ENCODE assay signal across 23 mouse cellular contexts in the genomic region with DNA sequence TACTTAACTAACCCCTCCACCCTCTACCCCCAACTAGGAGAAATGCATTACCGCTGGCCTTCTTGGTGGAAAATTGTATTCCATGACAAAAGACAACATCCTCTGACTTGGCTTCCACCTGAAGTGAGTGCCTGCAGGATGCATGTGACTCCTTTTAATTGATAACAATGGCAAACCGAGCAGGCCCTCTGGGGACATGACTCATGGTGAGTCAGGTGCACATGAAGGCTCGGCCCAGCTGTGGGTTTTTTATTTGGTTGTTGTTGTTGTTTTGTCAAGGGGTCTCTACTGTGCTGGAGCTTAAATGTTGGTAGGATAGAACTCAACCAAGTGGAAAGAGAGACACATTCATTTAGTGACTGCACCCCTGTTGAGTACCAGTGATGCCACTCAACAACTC.
A peak's percentile ranks its signal among the peaks of the same experiment; 100 is the strongest.
DNase-seq lines count a peak whose midpoint lies in the region; ATAC-seq and TF ChIP-seq lines count a peak whose summit lies in the region.
"Had no signal": no experiment of that assay in that cellular context is flagged by ENCODE, and none has a peak within 500 bp of the region (broad histone marks: within the 10 kb centered on the region; RNA-seq: fewer than 3 reads in every experiment).

No protein-coding gene starts in this region.

- no peaks in the 10 kb centered on the region for H3K4me1 ChIP-seq in heart, embryonic 12.5 days (replicated peaks)
- peaks cover 18 to 47% of the 10 kb centered on the region in 2 experiments for H3K4me1 ChIP-seq in CH12.LX (ENCODE audit: control insufficient read depth in 1 of 2, insufficient read depth in 2 of 2)
- no peaks in the 10 kb centered on the region for H3K4me1 ChIP-seq in forebrain, embryonic 16.5 days (replicated peaks; ENCODE audit: control insufficient read depth, insufficient read depth, low read length)
- H3K4me1 ChIP-seq: embryonic facial prominence, embryonic 15.5 days; hindbrain, embryonic 12.5 days; midbrain, embryonic 13.5 days; neural tube, embryonic 12.5 days had no signal

- TF ChIP-seq EP300 in CH12.LX (IDR thresholded peaks at IDR 0.05; ENCODE audit: low read length) = no peak

- no peak for TF ChIP-seq POLR2A in CH12.LX (IDR thresholded peaks at IDR 0.05; ENCODE audit: low read depth, low read length)

- H3K36me3 ChIP-seq in heart, embryonic 12.5 days = no peaks in the 10 kb centered on the region
- H3K36me3 ChIP-seq in CH12.LX (replicated peaks in 1 of 2; ENCODE audit: control insufficient read depth in 1 of 2, insufficient read depth in 1 of 2, low read length in 1 of 2) = no peaks in the 10 kb centered on the region
- no peaks in the 10 kb centered on the region for H3K36me3 ChIP-seq in forebrain, embryonic 16.5 days (ENCODE audit: control insufficient read depth, insufficient read depth)
- H3K36me3 ChIP-seq: embryonic facial prominence, embryonic 15.5 days; heart, embryonic 13.5 days; hindbrain, embryonic 12.5 days; midbrain, embryonic 13.5 days; neural tube, embryonic 12.5 days had no signal

- peak; percentile 18 for DNase-seq in heart, postnatal 4 days
- DNase-seq in CH12.LX (ENCODE audit: extremely low read depth) = peak; percentile 43
- DNase-seq in R1 (ENCODE audit: low read depth, low spot score) = peak; percentile 10
- DNase-seq in lung, postnatal 36 days = no peak
- no peak for DNase-seq in cerebellum, adult 9-11 months
- DNase-seq: adrenal gland, postnatal 10 days; cerebellum, adult 9-10 months; forebrain, postnatal 0 days; kidney, postnatal 36 days; layer of hippocampus, adult 9-11 months; lung, embryonic 14.5 days; right cerebral cortex, postnatal 14 days had no signal

- no peak overlapping the region for H3K4me3 ChIP-seq in heart, embryonic 12.5 days
- H3K4me3 ChIP-seq in CH12.LX (replicated peaks in 1 of 3; ENCODE audit: low read depth in 2 of 3, low read length in 2 of 3, poor library complexity in 1 of 3) = no peak overlapping the region
- no peak overlapping the region for H3K4me3 ChIP-seq in forebrain, embryonic 16.5 days (replicated peaks; ENCODE audit: low read length)
- H3K4me3 ChIP-seq: embryonic facial prominence, embryonic 15.5 days; heart, embryonic 13.5 days; hindbrain, embryonic 12.5 days; left cerebral cortex, adult 2 months; megakaryocyte, embryonic 14.5 days; midbrain, embryonic 13.5 days; neural tube, embryonic 12.5 days had no signal

- H3K79me2 ChIP-seq in CH12.LX (replicated peaks; ENCODE audit: control insufficient read depth, extremely low read depth, insufficient read depth, poor library complexity, severe bottlenecking) = no peaks in the 10 kb centered on the region

- H3K27me3 ChIP-seq in heart, embryonic 12.5 days (replicated peaks) = no peaks in the 10 kb centered on the region
- H3K27me3 ChIP-seq in CH12.LX (replicated peaks) = peaks cover 1% of the 10 kb centered on the region
- no peaks in the 10 kb centered on the region for H3K27me3 ChIP-seq in forebrain, embryonic 16.5 days (replicated peaks; ENCODE audit: control insufficient read depth, insufficient read depth, low read length)
- H3K27me3 ChIP-seq: embryonic facial prominence, embryonic 15.5 days; heart, embryonic 13.5 days; hindbrain, embryonic 12.5 days; midbrain, embryonic 13.5 days; neural tube, embryonic 12.5 days had no signal

- ATAC-seq in heart, embryonic 12.5 days (ENCODE audit: insufficient number of reproducible peaks, low FRiP score) = no peak
- ATAC-seq in forebrain, embryonic 16.5 days = no peak
- ATAC-seq: forebrain, postnatal 0 days; intestine, postnatal 0 days; midbrain, embryonic 13.5 days had no signal

- no peaks in the 10 kb centered on the region for H3K9me3 ChIP-seq in heart, embryonic 12.5 days (replicated peaks)
- H3K9me3 ChIP-seq in CH12.LX (replicated peaks; ENCODE audit: low read length) = no peaks in the 10 kb centered on the region
- no peaks in the 10 kb centered on the region for H3K9me3 ChIP-seq in forebrain, embryonic 16.5 days (ENCODE audit: control insufficient read depth, low read length)
- H3K9me3 ChIP-seq: embryonic facial prominence, embryonic 15.5 days; heart, embryonic 13.5 days; hindbrain, embryonic 12.5 days; megakaryocyte, embryonic 14.5 days; midbrain, embryonic 13.5 days; neural tube, embryonic 12.5 days had no signal

- WGBS in heart, embryonic 12.5 days = 55% methylated on average over 3 of the region's 3 CpGs
- 66% methylated on average over 3 of the region's 3 CpGs for WGBS in forebrain, embryonic 16.5 days

- dilution Hi-C loops in CH12.LX (cut with MboI; ENCODE audit: extremely low pct_ligation_motif_present, extremely low pct_unique_long_range_greater_than_20kb, low sequenced_read_pairs) = no loop called here

- no peak overlapping the region for H3K27ac ChIP-seq in heart, embryonic 12.5 days (ENCODE audit: poor library complexity, severe bottlenecking)
- no peak overlapping the region for H3K27ac ChIP-seq in CH12.LX (ENCODE audit: insufficient read depth, low read depth)
- no peak overlapping the region for H3K27ac ChIP-seq in forebrain, embryonic 16.5 days (ENCODE audit: low read length)
- H3K27ac ChIP-seq: embryonic facial prominence, embryonic 15.5 days; heart, embryonic 13.5 days; hindbrain, embryonic 12.5 days; left cerebral cortex, adult 2 months; liver, embryonic 14.5 days; midbrain, embryonic 13.5 days; neural tube, embryonic 12.5 days had no signal

- TF ChIP-seq RAD21 in CH12.LX (IDR thresholded peaks at IDR 0.05; ENCODE audit: low read depth, low read length) = no peak

- no peak for TF ChIP-seq CTCF in CH12.LX (conservative IDR thresholded peaks at IDR 0.05 in 1 of 2, IDR thresholded peaks at IDR 0.05 in 1 of 2; ENCODE audit: low read depth in 2 of 2, low read length in 2 of 2)

- no peak overlapping the region for H3K9ac ChIP-seq in heart, embryonic 12.5 days
- no peak overlapping the region for H3K9ac ChIP-seq in CH12.LX (ENCODE audit: insufficient read depth, low read depth)
- H3K9ac ChIP-seq in forebrain, embryonic 16.5 days (replicated peaks; ENCODE audit: low read depth, low read length) = no peak overlapping the region
- H3K9ac ChIP-seq: embryonic facial prominence, embryonic 15.5 days; forebrain, postnatal 0 days; heart, embryonic 13.5 days; hindbrain, embryonic 12.5 days; liver, embryonic 14.5 days; lung, embryonic 14.5 days; midbrain, embryonic 13.5 days; neural tube, embryonic 12.5 days had no signal

- in situ Hi-C loops in CH12.LX (cut with MboI; ENCODE audit: low pct_ligation_motif_present, low pct_unique_long_range_greater_than_20kb, low sequenced_read_pairs) = no loop called here

- no peak overlapping the region for H3K4me2 ChIP-seq in heart, embryonic 12.5 days
- no peak overlapping the region for H3K4me2 ChIP-seq in CH12.LX (ENCODE audit: insufficient read depth, low read depth, poor library complexity, severe bottlenecking)
- H3K4me2 ChIP-seq in forebrain, embryonic 16.5 days (ENCODE audit: low read length) = no peak overlapping the region
- H3K4me2 ChIP-seq: embryonic facial prominence, embryonic 15.5 days; heart, embryonic 13.5 days; hindbrain, embryonic 12.5 days; lung, embryonic 14.5 days; midbrain, embryonic 13.5 days; neural tube, embryonic 12.5 days had no signal

TF ChIP-seq in CH12.LX, 34 proteins besides CTCF, POLR2A, EP300 and RAD21:
- TF ChIP-seq BHLHE40 (IDR thresholded peaks at IDR 0.05; ENCODE audit: low read depth, low read length) = peak; percentile 72
- no peak for TF ChIP-seq MAZ (IDR thresholded peaks at IDR 0.05; ENCODE audit: low read depth, low read length)
- TF ChIP-seq POLR2AphosphoS2 (IDR thresholded peaks at IDR 0.05; ENCODE audit: low read depth, low read length) = no peak
- no peak for TF ChIP-seq IRF4 (IDR thresholded peaks at IDR 0.05; ENCODE audit: low read depth, low read length)
- no peak for TF ChIP-seq MEF2A (IDR thresholded peaks at IDR 0.05; ENCODE audit: borderline replicate concordance, low read depth, low read length)
- TF ChIP-seq MAFK (IDR thresholded peaks at IDR 0.05; ENCODE audit: insufficient replicate concordance, low read length) = no peak
- no peak for TF ChIP-seq TCF12 (IDR thresholded peaks at IDR 0.05; ENCODE audit: low read depth, low read length)
- TF ChIP-seq SMC3 (IDR thresholded peaks at IDR 0.05; ENCODE audit: low read depth, low read length) = no peak
- TF ChIP-seq GABPA (IDR thresholded peaks at IDR 0.05; ENCODE audit: insufficient replicate concordance, low read depth, low read length) = no peak
- no peak for TF ChIP-seq E2F4 (IDR thresholded peaks at IDR 0.05; ENCODE audit: insufficient replicate concordance, low read depth, low read length)
- TF ChIP-seq UBTF (IDR thresholded peaks at IDR 0.05; ENCODE audit: low read depth, low read length) = no peak
- peak; percentile 67 for TF ChIP-seq ETS1 (conservative IDR thresholded peaks at IDR 0.05; ENCODE audit: low read depth, low read length)
- TF ChIP-seq HCFC1 (IDR thresholded peaks at IDR 0.05; ENCODE audit: low read depth, low read length) = no peak
- no peak for TF ChIP-seq JUN (IDR thresholded peaks at IDR 0.05; ENCODE audit: insufficient read depth, low read depth, low read length)
- no peak for TF ChIP-seq KAT2A (IDR thresholded peaks at IDR 0.05; ENCODE audit: insufficient replicate concordance, low read length)
- TF ChIP-seq ZMIZ1 (IDR thresholded peaks at IDR 0.05; ENCODE audit: low read depth, low read length) = no peak
- no peak for TF ChIP-seq CHD1 (IDR thresholded peaks at IDR 0.05; ENCODE audit: low read depth, low read length)

Comparison
In these comparisons a context has a peak if more than half of its experiments do, and no peak if none do; other contexts are left out.
1. DNase-seq: peak in heart, postnatal 4 days (single experiment), CH12.LX (single experiment) and R1 (single experiment); none in lung, postnatal 36 days (single experiment) and cerebellum, adult 9-11 months (single experiment).